Mouse (Mus musculus) heart, postnatal 0 days (tissue): ENCODE measurements around the gene Med17.

Source experiments
- CTCF ChIP-seq: IDR thresholded peaks from 2 replicates; pipeline ENCODE4 v1.5.1; 2016; ENCODE audit warnings: antibody characterized with exemption, control low read depth, low read depth
- EP300 ChIP-seq: IDR thresholded peaks from 2 replicates; pipeline ENCODE4 v1.6.1; 2016; ENCODE audit warnings: antibody characterized with exemption, low read depth

DNA sequence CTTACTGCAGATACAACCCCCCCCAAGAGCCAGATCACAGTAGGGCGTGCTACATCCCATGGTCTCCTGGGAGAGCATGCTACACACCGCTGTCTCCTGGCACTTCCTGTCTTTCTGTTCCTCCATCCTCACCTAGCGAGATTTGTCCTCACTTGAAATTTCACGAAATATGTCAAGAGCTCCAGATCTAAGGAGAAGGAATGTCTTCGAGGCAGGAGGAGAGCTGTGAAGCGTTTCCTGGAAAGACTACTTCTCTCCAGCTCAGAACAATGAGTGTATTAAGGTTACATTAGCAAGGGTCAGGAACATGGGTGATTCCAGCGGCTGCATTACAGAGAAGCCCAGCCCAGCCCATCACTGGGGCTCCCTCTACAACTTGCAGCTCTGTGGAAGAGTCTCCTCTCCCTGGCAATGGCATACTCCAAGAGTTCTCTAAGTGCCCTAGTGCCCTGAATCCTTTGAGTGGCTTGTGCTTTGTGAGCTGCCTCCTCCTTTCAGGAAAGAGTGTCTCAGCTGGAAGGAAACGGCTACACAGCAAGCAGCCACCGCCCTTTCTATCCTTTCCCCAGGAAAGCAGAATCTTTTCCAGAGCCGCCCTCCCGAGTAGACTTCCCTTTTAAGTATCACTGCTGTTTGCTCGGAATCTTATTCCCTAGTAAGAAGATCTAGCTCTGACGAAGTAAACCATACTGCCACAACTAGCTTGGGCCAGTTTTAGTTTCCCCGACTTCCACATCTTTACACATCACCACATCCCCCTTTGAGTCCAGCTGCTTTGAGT, 42.0 kb downstream of the Med17 start:
- TF ChIP-seq CTCF: no peak
- no peak for TF ChIP-seq EP300
